Mouse (Mus musculus) heart, embryonic 14.5 days (tissue): ENCODE measurements around the gene Ldhb. TPM values are rescaled to one million over a fixed set of nuclear protein-coding genes. Genes with fewer than 3 reads are reported as not detected.

Source experiments
- ATAC-seq: fragments of 200-750 bp; cut with Nextera tagmentation; 2 replicates; pipeline ENCODE4 v1.8.0; 2017; ENCODE audit warnings: low read depth, moderate TSS enrichment; ENCODE audit not compliant: insufficient number of reproducible peaks, insufficient read depth, low FRiP score
- H3K27ac ChIP-seq, 2 experiments: fragments of 200-500 bp in 1 of 2; fragments of 300-500 bp in 1 of 2; sonication (generic) in 1 of 2; replicated peaks in 1 of 2; 2 replicates each; pipeline ENCODE4 v1.5.1; 2012 to 2014; ENCODE audit warnings: low read depth in 2 of 2, low read length in 2 of 2, control low read depth in 1 of 2, mild to moderate bottlenecking in 1 of 2, mixed read lengths in 1 of 2; ENCODE audit not compliant: control insufficient read depth in 1 of 2, insufficient read depth in 1 of 2
- H3K27me3 ChIP-seq: fragments of 300-500 bp; sonication (generic); 2 replicates; pipeline ENCODE4 v1.6.1; 2014; ENCODE audit warnings: mild to moderate bottlenecking, low read length, control low read depth; ENCODE audit not compliant: control insufficient read depth, insufficient read depth
- H3K36me3 ChIP-seq: fragments of 300-500 bp; sonication (generic); 2 replicates; pipeline ENCODE4 v1.6.1; 2014; ENCODE audit warnings: mild to moderate bottlenecking, control low read depth, low read length, mixed read lengths; ENCODE audit not compliant: control insufficient read depth, insufficient read depth
- H3K4me1 ChIP-seq, 2 experiments: fragments of 200-500 bp in 1 of 2; fragments of 300-500 bp in 1 of 2; sonication (generic) in 1 of 2; 2 replicates each; pipeline ENCODE4 v1.6.1; 2012 to 2014; ENCODE audit warnings: low read length in 2 of 2, control low read depth in 1 of 2, mixed read lengths in 1 of 2; ENCODE audit not compliant: control insufficient read depth in 2 of 2, insufficient read depth in 2 of 2
- H3K4me2 ChIP-seq: fragments of 300-500 bp; sonication (generic); 2 replicates; pipeline ENCODE4 v1.6.1; 2014; ENCODE audit warnings: mild to moderate bottlenecking, low read length
- H3K4me3 ChIP-seq, 2 experiments: fragments of 200-500 bp in 1 of 2; fragments of 300-500 bp in 1 of 2; sonication (generic) in 1 of 2; 2 replicates each; pipeline ENCODE4 v1.5.1; 2012 to 2014; ENCODE audit warnings: low read length in 2 of 2, mild to moderate bottlenecking in 2 of 2, control low read depth in 1 of 2, low read depth in 1 of 2, moderate library complexity in 1 of 2; ENCODE audit not compliant: control insufficient read depth in 1 of 2, insufficient read depth in 1 of 2
- H3K9ac ChIP-seq: fragments of 300-500 bp; sonication (generic); 2 replicates; pipeline ENCODE4 v1.6.1; 2014; ENCODE audit warnings: mild to moderate bottlenecking, low read length
- H3K9me3 ChIP-seq: fragments of 300-500 bp; sonication (generic); 2 replicates; pipeline ENCODE4 v1.6.1; 2016; ENCODE audit warnings: low read length, control low read depth; ENCODE audit not compliant: control insufficient read depth
- WGBS: fragments of 180-500 bp; shearing (Covaris S2); extraction: QIAGEN DNeasy Blood & Tissue Kit; methylation state at CpG from one replicate; pipeline ENCODE4 v1.1.7; 2014; 5-methylcytosine and 5-hydroxymethylcytosine counted together
- polyA plus RNA-seq: library from polyadenylated mRNA; unstranded; fragments of >200 nt; fragmentation: Nextera tagmentation; extraction: Ambion mirVana; gene quantifications from 2 replicates; pipeline ENCODE4 v1.2.1, GENCODE M21; 2014

Gene Ldhb
- polyA plus RNA-seq, 1 experiment from 2014 or later: 1,520 TPM

- WGBS: 80% methylated on average over 8 of the region's 8 CpGs
- Histone ChIP-seq H3K27me3 (no peaks in the 10 kb centered on the region), H3K36me3 (no peaks in the 10 kb centered on the region), H3K4me3 (no peak overlapping the region), H3K4me1 (peaks cover 7 to 8% of the 10 kb centered on the region in 2 experiments), H3K27ac (no peak overlapping the region), H3K9ac (no peak overlapping the region), H3K4me2 (no peak overlapping the region), H3K9me3 (no peaks in the 10 kb centered on the region)
- no peak for ATAC-seq
Measured at GRCm38 (mm10) chr6:142542082-142542799, 34.5 kb upstream of the Ldhb start.

GRCm38 (mm10) chr6:142540561-142541160, 32.9 kb upstream of the Ldhb start:
- H3K9me3 ChIP-seq: no peaks in the 10 kb centered on the region
- H3K4me2 ChIP-seq: no peak overlapping the region
- H3K9ac ChIP-seq: no peak overlapping the region
- 67% methylated on average over 10 of the region's 10 CpGs for WGBS
- H3K27me3 ChIP-seq: no peaks in the 10 kb centered on the region
- peaks cover 7 to 8% of the 10 kb centered on the region in 2 experiments for H3K4me1 ChIP-seq
- H3K36me3 ChIP-seq: no peaks in the 10 kb centered on the region
- no peak overlapping the region for H3K4me3 ChIP-seq
- peak overlapping the region in 1 of 2 experiments; percentile 35; a peak in 1 of 4 replicates for H3K27ac ChIP-seq
- no peak for ATAC-seq

- Histone ChIP-seq H3K36me3 (no peaks in the 10 kb centered on the region), H3K9me3 (no peaks in the 10 kb centered on the region), H3K4me3 (no peak overlapping the region), H3K4me1 (peaks cover 5 to 6% of the 10 kb centered on the region in 2 experiments), H3K27me3 (no peaks in the 10 kb centered on the region), H3K27ac (peak overlapping the region in 1 of 2 experiments; percentile 35; a peak in 1 of 4 replicates), H3K4me2 (no peak overlapping the region), H3K9ac (no peak overlapping the region)
- 75% methylated on average over 5 of the region's 5 CpGs for WGBS
- no peak for ATAC-seq
Measured at GRCm38 (mm10) chr6:142540131-142540530, 32.4 kb upstream of the Ldhb start.

- no peak overlapping the region for H3K9ac ChIP-seq
- peaks cover 2 to 3% of the 10 kb centered on the region in 2 experiments; a peak in 2 of 4 replicates for H3K4me1 ChIP-seq
- ATAC-seq: no peak
- 66% methylated on average over 17 of the region's 17 CpGs for WGBS
- H3K9me3 ChIP-seq: no peaks in the 10 kb centered on the region
- no peak overlapping the region for H3K4me2 ChIP-seq
- peak overlapping the region in 1 of 2 experiments; percentile 12; a peak in 2 of 4 replicates for H3K27ac ChIP-seq
- H3K4me3 ChIP-seq: no peak overlapping the region
- H3K27me3 ChIP-seq: no peaks in the 10 kb centered on the region
- H3K36me3 ChIP-seq: no peaks in the 10 kb centered on the region
Measured at GRCm38 (mm10) chr6:142538503-142538902, 30.7 kb upstream of the Ldhb start.

- WGBS: 48% methylated on average over 5 of the region's 5 CpGs
- Histone ChIP-seq H3K4me1 (peaks cover 2 to 9% of the 10 kb centered on the region in 2 experiments; a peak in 3 of 4 replicates), H3K27ac (no peak overlapping the region; a peak in 1 of 4 replicates), H3K36me3 (no peaks in the 10 kb centered on the region), H3K4me3 (no peak overlapping the region), H3K4me2 (no peak overlapping the region), H3K27me3 (no peaks in the 10 kb centered on the region), H3K9ac (no peak overlapping the region), H3K9me3 (no peaks in the 10 kb centered on the region)
- no peak for ATAC-seq
Measured at GRCm38 (mm10) chr6:142533412-142533811, 25.7 kb upstream of the Ldhb start.

- Histone ChIP-seq H3K9me3 (no peaks in the 10 kb centered on the region), H3K9ac (no peak overlapping the region), H3K27ac (no peak overlapping the region), H3K4me3 (no peak overlapping the region), H3K27me3 (no peaks in the 10 kb centered on the region), H3K4me1 (peaks cover 2 to 14% of the 10 kb centered on the region in 2 experiments; a peak in 3 of 4 replicates), H3K4me2 (no peak overlapping the region), H3K36me3 (no peaks in the 10 kb centered on the region)
- WGBS: 97% methylated on average over 2 of the region's 2 CpGs
- ATAC-seq: no peak
Measured at GRCm38 (mm10) chr6:142532686-142533085, 24.9 kb upstream of the Ldhb start.

GRCm38 (mm10) chr6:142532141-142532540, 24.4 kb upstream of the Ldhb start:
- Histone ChIP-seq H3K9me3 (no peaks in the 10 kb centered on the region), H3K27ac (no peak overlapping the region), H3K4me2 (no peak overlapping the region), H3K9ac (no peak overlapping the region), H3K36me3 (no peaks in the 10 kb centered on the region), H3K4me3 (no peak overlapping the region), H3K27me3 (no peaks in the 10 kb centered on the region), H3K4me1 (peaks cover 2 to 14% of the 10 kb centered on the region in 2 experiments; a peak in 3 of 4 replicates)
- ATAC-seq: no peak
- WGBS: 92% methylated on average over 17 of the region's 17 CpGs
